Mouse (Mus musculus) Patski (cell line): ENCODE measurements around the gene Tmem171. TPM values are rescaled to one million over a fixed set of nuclear protein-coding genes. Genes with fewer than 3 reads are reported as not detected.

Source experiments
- ATAC-seq: fragments of 100-300 bp; one replicate; pipeline ENCODE4 v1.8.0; 2021
- CTCF ChIA-PET: fragments of 350-600 bp; sonication (Branson Sonifier 250); formaldehyde crosslinking; loops from one replicate; lab custom pipeline; 2022; ENCODE audit warnings: inconsistent platforms; lab: Charles Lee
- POLR2A ChIA-PET: fragments of 350-600 bp; sonication (Branson Sonifier 250); formaldehyde crosslinking; loops from one replicate; lab custom pipeline; 2022; ENCODE audit warnings: antibody characterized with exemption, inconsistent platforms; lab: Charles Lee
- DNase-seq: peaks from one replicate; pipeline ENCODE4 v3.0.0-alpha.2; 2011; ENCODE audit warnings: low read depth, low spot score
- H3K27me3 ChIP-seq: fragments of 371-371 bp; one replicate; pipeline ENCODE4 v1.5.1; 2021
- CTCF ChIP-seq: fragments of 100-300 bp; IDR thresholded peaks from one replicate; pipeline ENCODE4 v1.5.1; 2021
- in situ Hi-C: fragments of 300-500 bp; cut with MboI; formaldehyde crosslinking; loops from 3 replicates; pipeline ENCODE4 v1.11.1; 2018; ENCODE audit warnings: low pct_unique_long_range_greater_than_20kb, mixed read lengths
- polyA plus RNA-seq: library from polyadenylated mRNA; unstranded; gene quantifications from one replicate; pipeline ENCODE4 v1.2.3, GENCODE M21; 2021

The Tmem171 gene
- polyA plus RNA-seq, 1 experiment from 2014 or later, result 116 TPM

DNA sequence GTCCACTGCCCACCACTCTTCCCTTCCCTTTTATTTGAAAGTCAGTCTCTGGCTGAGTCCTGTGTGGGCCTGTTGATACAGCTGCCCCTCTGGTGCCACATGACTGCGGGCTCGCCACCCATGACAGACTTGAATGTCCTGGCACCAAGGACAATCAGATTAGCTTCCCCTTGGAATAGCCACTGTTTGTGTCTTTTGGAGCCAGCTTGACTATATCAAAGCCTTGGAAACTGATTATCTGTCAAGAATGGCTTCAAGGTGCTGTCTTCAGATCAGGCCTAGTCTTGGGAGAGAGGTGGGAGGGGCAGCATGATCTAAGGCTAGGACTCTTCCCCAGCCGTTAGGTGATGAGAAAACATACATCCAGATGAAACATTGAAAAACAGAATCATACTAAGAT is 2.1 kb upstream of the Tmem171 start:
- H3K27me3 ChIP-seq, result no peaks in the 10 kb centered on the region
- no peak for ATAC-seq
- no peak for DNase-seq
- POLR2A ChIA-PET, result interaction anchor here (0.6 to 2.0 kb wide), 4 partner anchors 12 to 217 kb away, joined by 3 to 5 read pairs (median 4); no protein-coding TSS in a partner anchor
- CTCF ChIA-PET, result no interaction called here
- in situ Hi-C loops, result no loop called here
- no peak for TF ChIP-seq CTCF

GRCm38 (mm10) chr13:98695546-98695945 is 912 bp upstream of the Tmem171 start:
- CTCF ChIA-PET, result interaction anchor here (1.0 to 1.9 kb wide), 2 partner anchors 31 to 161 kb away, joined by 4 to 5 read pairs; no protein-coding TSS in a partner anchor
- in situ Hi-C loops, result no loop called here
- no peak for TF ChIP-seq CTCF
- DNase-seq, result peak; percentile 86
- H3K27me3 ChIP-seq, result no peaks in the 10 kb centered on the region
- POLR2A ChIA-PET, result interaction anchor here (0.6 to 2.3 kb wide), 6 partner anchors 9 to 197 kb away, joined by 3 to 6 read pairs (median 3); no protein-coding TSS in a partner anchor
- peak; percentile 14 for ATAC-seq

DNA sequence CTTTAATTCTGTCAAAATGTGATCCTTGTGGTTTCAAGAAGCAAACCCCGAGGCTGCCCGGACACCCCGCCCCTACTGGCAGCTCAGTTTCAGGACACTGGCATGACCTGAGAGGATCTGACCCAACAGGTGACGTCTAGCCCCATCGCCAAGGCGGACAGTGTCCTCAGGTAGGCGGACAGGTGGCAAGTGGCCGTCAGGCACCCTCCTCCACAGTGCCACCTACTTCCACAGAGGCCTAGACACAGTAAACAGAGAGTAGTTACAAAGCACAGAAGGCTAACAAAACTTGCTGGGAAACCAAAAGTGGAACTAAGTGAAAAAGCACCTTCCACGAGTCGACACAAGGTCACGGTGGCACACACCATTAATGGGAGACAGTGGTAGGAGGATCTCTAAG is 1.3 kb downstream of the Tmem171 start:
- no peaks in the 10 kb centered on the region for H3K27me3 ChIP-seq
- DNase-seq, result no peak
- no peak for TF ChIP-seq CTCF
- ATAC-seq, result no peak
- in situ Hi-C loops, result loop anchor here (5.0 kb wide), 2 partner anchors 156 to 676 kb away; no protein-coding TSS in a partner anchor
- ChIA-PET CTCF (interaction anchor here (1.6 kb wide), 1 partner anchor 155 kb away, joined by 4 read pairs; no protein-coding TSS in a partner anchor), POLR2A (interaction anchor here (1.2 to 2.3 kb wide), 5 partner anchors 14 to 189 kb away, joined by 4 to 11 read pairs (median 5); no protein-coding TSS in a partner anchor)

GRCm38 (mm10) chr13:98691956-98692515 is 2.6 kb downstream of the Tmem171 start:
- no peak for ATAC-seq
- in situ Hi-C loops, result loop anchor here (5.0 kb wide), 2 partner anchors 155 to 675 kb away; no protein-coding TSS in a partner anchor
- ChIA-PET POLR2A (interaction anchor here (0.6 to 2.3 kb wide), 4 partner anchors 12 to 158 kb away, joined by 4 to 11 read pairs (median 6); no protein-coding TSS in a partner anchor), CTCF (no interaction called here)
- no peak for DNase-seq
- no peaks in the 10 kb centered on the region for H3K27me3 ChIP-seq
- TF ChIP-seq CTCF, result no peak

DNA sequence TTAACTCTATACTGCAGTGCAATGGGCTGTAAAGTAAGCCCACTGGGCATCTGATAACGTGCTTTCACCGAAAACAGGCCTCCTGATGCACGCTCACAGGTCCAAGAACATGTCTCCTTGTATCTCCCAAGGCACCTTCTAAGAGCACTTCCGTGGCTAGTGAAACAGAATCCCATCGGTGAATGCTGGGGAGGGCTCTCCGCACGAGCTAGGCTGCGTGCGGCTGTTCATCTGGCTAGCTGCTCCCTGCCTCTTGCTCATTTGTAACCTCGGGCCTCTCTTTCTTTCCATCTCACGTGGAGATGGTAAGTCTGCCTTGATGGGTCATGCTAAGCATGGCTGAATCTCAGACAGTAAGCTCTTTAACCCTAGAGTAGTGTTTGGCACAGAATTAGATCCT is 3.7 kb downstream of the Tmem171 start:
- in situ Hi-C loops, result loop anchor here (5.0 kb wide), 2 partner anchors 154 to 674 kb away; no protein-coding TSS in a partner anchor
- DNase-seq (no peak), ATAC-seq (no peak)
- POLR2A ChIA-PET, result interaction anchor here (1.1 to 1.3 kb wide), 4 partner anchors 9 to 156 kb away, joined by 4 to 8 read pairs (median 5); no protein-coding TSS in a partner anchor
- CTCF ChIA-PET, result interaction anchor here (0.9 to 1.0 kb wide), 2 partner anchors 11 to 38 kb away, joined by 4 read pairs; no protein-coding TSS in a partner anchor
- TF ChIP-seq CTCF, result no peak
- no peaks in the 10 kb centered on the region for H3K27me3 ChIP-seq

DNA sequence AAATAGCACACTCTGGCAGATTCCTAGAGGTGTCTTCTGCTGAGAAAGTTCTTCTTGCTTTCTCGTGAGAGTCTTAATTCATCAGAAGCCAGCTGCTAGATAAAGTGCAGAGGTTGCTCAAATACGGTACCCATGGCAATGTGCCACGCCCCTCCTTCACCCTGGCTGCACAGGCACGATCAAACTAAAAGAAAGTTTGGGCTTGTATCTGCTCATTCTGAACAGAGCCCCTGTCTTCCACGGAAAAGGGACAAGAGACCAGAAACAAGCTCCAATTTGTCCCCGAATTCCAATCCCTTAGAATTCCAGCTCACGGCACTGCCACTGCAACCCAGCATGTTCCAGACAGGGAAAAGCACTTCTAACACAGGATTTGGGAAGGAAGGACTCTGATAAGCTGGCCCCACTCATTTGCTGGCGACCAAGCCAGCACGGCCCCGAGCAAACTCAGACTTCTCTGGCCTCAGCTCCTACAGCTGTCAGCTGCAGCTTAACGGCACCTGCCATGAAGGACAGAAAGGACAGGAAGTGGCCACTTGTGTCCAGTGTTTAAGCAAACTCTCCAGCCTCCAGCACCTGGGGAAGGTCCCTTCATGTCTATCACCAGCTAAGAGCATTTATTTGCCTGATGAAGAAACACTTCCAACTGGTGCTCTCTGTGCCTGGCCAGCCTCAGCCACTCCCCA is 4.9 kb downstream of the Tmem171 start:
- in situ Hi-C loops, result loop anchor here (5.0 kb wide), 2 partner anchors 152 to 672 kb away; no protein-coding TSS in a partner anchor
- no peaks in the 10 kb centered on the region for H3K27me3 ChIP-seq
- no peak for TF ChIP-seq CTCF
- ChIA-PET CTCF (no interaction called here), POLR2A (interaction anchor here (0.7 to 3.4 kb wide), 5 partner anchors 9 to 157 kb away, joined by 3 to 18 read pairs (median 6); no protein-coding TSS in a partner anchor)
- no peak for ATAC-seq
- DNase-seq, result no peak

- no peak for TF ChIP-seq CTCF
- no peaks in the 10 kb centered on the region for H3K27me3 ChIP-seq
- POLR2A ChIA-PET, result interaction anchor here (0.9 to 3.4 kb wide), 2 partner anchors 8 to 154 kb away, joined by 4 to 18 read pairs; no protein-coding TSS in a partner anchor
- DNase-seq, result no peak
- ATAC-seq, result no peak
- in situ Hi-C loops, result no loop called here
- CTCF ChIA-PET, result interaction anchor here (1.0 kb wide), 1 partner anchor 150 kb away, joined by 3 read pairs; no protein-coding TSS in a partner anchor
Observed at GRCm38 (mm10) chr13:98687931-98688330, 6.7 kb downstream of the Tmem171 start.

DNA sequence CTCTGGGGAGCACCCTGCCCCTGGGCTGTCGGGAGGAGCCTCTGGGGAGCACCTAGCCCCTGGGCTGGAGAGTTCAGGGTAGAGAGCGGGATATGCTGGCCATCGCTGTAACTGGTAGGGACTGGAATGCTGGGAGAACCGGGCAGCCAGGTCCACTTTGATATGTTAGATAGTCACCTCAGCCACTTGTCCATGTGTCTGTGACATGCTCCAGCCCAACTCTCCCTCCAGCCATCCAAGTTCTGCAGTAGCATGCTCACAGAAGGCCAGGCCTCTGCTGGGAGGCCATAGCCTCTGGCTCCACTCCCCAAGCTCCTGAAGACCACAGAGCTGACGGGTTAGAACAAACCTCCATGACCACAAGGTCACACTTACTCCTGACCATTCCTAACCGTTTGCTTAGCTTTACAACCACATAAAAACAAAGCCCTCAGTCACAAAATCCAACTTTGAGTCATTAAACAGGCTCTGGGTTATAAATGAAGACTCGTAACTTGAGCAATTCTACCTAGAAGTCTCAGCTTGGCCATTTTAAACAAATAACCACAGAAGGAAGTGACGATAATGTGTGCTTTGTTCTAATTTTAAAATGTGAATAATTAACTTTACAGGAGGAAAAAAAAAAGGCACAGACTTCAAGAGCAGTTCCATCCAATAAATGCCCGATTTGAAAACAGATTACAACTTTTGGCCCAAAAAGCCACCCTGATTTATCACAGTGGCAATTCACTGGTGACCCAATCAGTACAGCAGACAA is 10.3 kb downstream of the Tmem171 start:
- TF ChIP-seq CTCF, result no peak
- ChIA-PET CTCF (no interaction called here), POLR2A (interaction anchor here (1.6 kb wide), 1 partner anchor 12 kb away, joined by 3 read pairs; no protein-coding TSS in a partner anchor)
- in situ Hi-C loops, result no loop called here
- ATAC-seq, result no peak
- H3K27me3 ChIP-seq, result no peaks in the 10 kb centered on the region
- DNase-seq, result no peak

GRCm38 (mm10) chr13:98683412-98683811 is 11.2 kb downstream of the Tmem171 start:
- H3K27me3 ChIP-seq, result no peaks in the 10 kb centered on the region
- TF ChIP-seq CTCF, result no peak
- ChIA-PET CTCF (no interaction called here), POLR2A (no interaction called here)
- ATAC-seq (no peak), DNase-seq (no peak)
- in situ Hi-C loops, result no loop called here
